Mouse (Mus musculus): ENCODE results near the gene Sipa1l3.

GRCm38 (mm10) chr7:29468593-29468992 is 49.8 kb downstream of the Sipa1l3 start:
- no peak for TF ChIP-seq POLR2A (IDR thresholded peaks at IDR 0.05; ENCODE audit: insufficient read length, low read depth)
- no peak for TF ChIP-seq SRF (IDR thresholded peaks at IDR 0.05; ENCODE audit: control insufficient read depth, insufficient read length, low read depth)
- TF ChIP-seq CEBPB (IDR thresholded peaks at IDR 0.05; ENCODE audit: insufficient read depth, poor library complexity, severe bottlenecking), result no peak
- no peak for TF ChIP-seq MYOG (IDR thresholded peaks at IDR 0.05; ENCODE audit: control insufficient read depth in 1 of 3, insufficient read depth in 1 of 3, insufficient read length in 2 of 3, low read depth in 2 of 3)
- TF ChIP-seq MAX (IDR thresholded peaks at IDR 0.05; ENCODE audit: low read depth), result no peak
- TF ChIP-seq USF1 (IDR thresholded peaks at IDR 0.05; ENCODE audit: low read depth), result no peak
- TF ChIP-seq TCF3 (IDR thresholded peaks at IDR 0.05; ENCODE audit: insufficient read length, low read depth), result no peak
- TF ChIP-seq E2F4 (IDR thresholded peaks at IDR 0.05; ENCODE audit: insufficient read depth), result no peak
